In the genomic region with DNA sequence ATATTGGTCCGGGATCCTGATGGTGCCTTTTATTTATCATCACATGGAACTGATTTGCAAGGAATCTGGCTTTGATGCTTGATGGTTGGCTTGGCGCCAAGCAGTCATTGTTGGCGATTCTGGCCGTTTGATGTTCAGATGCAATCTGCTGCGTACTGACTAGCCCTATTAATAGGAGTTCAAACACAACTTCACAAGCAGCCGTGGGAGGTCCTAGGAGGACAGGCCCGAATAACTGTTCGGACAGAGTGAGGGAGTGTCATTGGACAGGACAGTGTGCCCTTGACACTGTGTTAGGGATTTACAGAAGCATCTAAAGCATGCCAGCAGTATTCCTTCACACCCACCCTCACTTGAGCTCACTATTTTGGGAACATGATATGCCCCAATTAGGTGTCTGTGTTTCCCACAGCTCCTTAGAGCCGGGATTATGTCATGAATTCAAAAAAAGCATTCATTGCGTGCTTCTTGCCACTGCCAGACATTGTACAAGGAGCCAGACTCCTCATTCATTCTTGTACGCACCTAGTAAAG, we compare ENCODE assay signal across 8 mouse cellular contexts. TPM values are rescaled to one million over a fixed set of nuclear protein-coding genes. Genes with fewer than 3 reads are reported as not detected.
DNase-seq lines count a peak whose midpoint lies in the region; ATAC-seq and TF ChIP-seq lines count a peak whose summit lies in the region.

No protein-coding gene starts in this region.

- peak overlapping the region; percentile 20 for H3K4me2 ChIP-seq in forebrain, embryonic 14.5 days (ENCODE audit: low read length)
- H3K4me2 ChIP-seq in hindbrain, embryonic 13.5 days: no peak overlapping the region
- no peak overlapping the region for H3K4me2 ChIP-seq in midbrain, embryonic 14.5 days (ENCODE audit: low read length)
- no peak overlapping the region for H3K4me2 ChIP-seq in intestine, embryonic 15.5 days (replicated peaks)

- no peaks in the 10 kb centered on the region for H3K27me3 ChIP-seq in forebrain, embryonic 14.5 days (replicated peaks; ENCODE audit: control insufficient read depth, insufficient read depth, low read length)
- H3K27me3 ChIP-seq in hindbrain, embryonic 13.5 days: no peaks in the 10 kb centered on the region
- H3K27me3 ChIP-seq in midbrain, embryonic 14.5 days (ENCODE audit: control insufficient read depth, insufficient read depth, low read length): no peaks in the 10 kb centered on the region
- no peaks in the 10 kb centered on the region for H3K27me3 ChIP-seq in kidney, adult 2 months (replicated peaks; ENCODE audit: control insufficient read depth, insufficient read depth, low read length)
- no peaks in the 10 kb centered on the region for H3K27me3 ChIP-seq in intestine, embryonic 15.5 days (replicated peaks)

- no peaks in the 10 kb centered on the region for H3K9me3 ChIP-seq in forebrain, embryonic 14.5 days (replicated peaks; ENCODE audit: control insufficient read depth, low read length)
- no peaks in the 10 kb centered on the region for H3K9me3 ChIP-seq in hindbrain, embryonic 13.5 days
- no peaks in the 10 kb centered on the region for H3K9me3 ChIP-seq in midbrain, embryonic 14.5 days (ENCODE audit: control insufficient read depth, low read length)
- H3K9me3 ChIP-seq in intestine, embryonic 15.5 days: no peaks in the 10 kb centered on the region

- peak; percentile 94 for ATAC-seq in forebrain, embryonic 14.5 days
- 0 out of 2 replicates have a peak, but pooled peaks have one; percentile 46 for ATAC-seq in hindbrain, embryonic 13.5 days (ENCODE audit: low FRiP score)
- ATAC-seq in midbrain, embryonic 14.5 days (ENCODE audit: low FRiP score, low TSS enrichment): peak; percentile 49; the same call in 1 of the 2 replicates
- ATAC-seq in intestine, embryonic 15.5 days: no peak

- no peak overlapping the region for H3K9ac ChIP-seq in forebrain, embryonic 14.5 days (ENCODE audit: low read length)
- no peak overlapping the region for H3K9ac ChIP-seq in hindbrain, embryonic 13.5 days
- no peak overlapping the region for H3K9ac ChIP-seq in midbrain, embryonic 14.5 days (replicated peaks; ENCODE audit: low read length)
- H3K9ac ChIP-seq in intestine, embryonic 15.5 days: no peak overlapping the region

- DNase-seq in layer of hippocampus, adult 11-12 months (ENCODE audit: low spot score): peak; percentile 21
- no peak for DNase-seq in layer of hippocampus, adult 9-10 months (ENCODE audit: low spot score)
- peak; percentile 86 for DNase-seq in forebrain, embryonic 14.5 days (ENCODE audit: low spot score)
- DNase-seq in midbrain, embryonic 14.5 days: peak; percentile 71
- no peak for DNase-seq in gastrocnemius, postnatal 36 days
- no peak for DNase-seq in kidney, adult 2 months

- H3K4me1 ChIP-seq in forebrain, embryonic 14.5 days (ENCODE audit: control insufficient read depth, insufficient read depth, low read length): peaks cover 13% of the 10 kb centered on the region
- H3K4me1 ChIP-seq in hindbrain, embryonic 13.5 days (replicated peaks): peaks cover 11% of the 10 kb centered on the region
- peaks cover 9% of the 10 kb centered on the region; the same call in 1 of the 2 replicates for H3K4me1 ChIP-seq in midbrain, embryonic 14.5 days (ENCODE audit: control insufficient read depth, insufficient read depth, low read length)
- no peaks in the 10 kb centered on the region for H3K4me1 ChIP-seq in kidney, adult 2 months (ENCODE audit: control insufficient read depth, insufficient read depth, low read length)
- no peaks in the 10 kb centered on the region for H3K4me1 ChIP-seq in intestine, embryonic 15.5 days (replicated peaks)

- no peaks in the 10 kb centered on the region for H3K36me3 ChIP-seq in forebrain, embryonic 14.5 days (ENCODE audit: control insufficient read depth, insufficient read depth, low read length)
- H3K36me3 ChIP-seq in hindbrain, embryonic 13.5 days: no peaks in the 10 kb centered on the region
- no peaks in the 10 kb centered on the region for H3K36me3 ChIP-seq in midbrain, embryonic 14.5 days (ENCODE audit: control insufficient read depth, insufficient read depth, low read length)
- no peaks in the 10 kb centered on the region for H3K36me3 ChIP-seq in kidney, adult 2 months (ENCODE audit: control insufficient read depth, insufficient read depth, low read length)
- H3K36me3 ChIP-seq in intestine, embryonic 15.5 days: no peaks in the 10 kb centered on the region

- 7% methylated on average over 11 of the region's 11 CpGs for WGBS in forebrain, embryonic 14.5 days
- 58% methylated on average over 11 of the region's 11 CpGs for WGBS in hindbrain, embryonic 13.5 days
- WGBS in midbrain, embryonic 14.5 days: 37% methylated on average over 11 of the region's 11 CpGs
- 52% methylated on average over 11 of the region's 11 CpGs for WGBS in kidney, adult 2 months
- 66% methylated on average over 11 of the region's 11 CpGs for WGBS in intestine, embryonic 15.5 days

- intact Hi-C loops in gastrocnemius, postnatal 36 days (cut with DNase I): no loop called here

- TF ChIP-seq POLR2A in kidney, adult 2 months (IDR thresholded peaks at IDR 0.05; ENCODE audit: low read depth, low read length): no peak

- no peak for TF ChIP-seq CTCF in kidney, adult 2 months (conservative IDR thresholded peaks at IDR 0.05; ENCODE audit: insufficient read depth, insufficient read length, low read depth, low read length)

- H3K4me3 ChIP-seq in forebrain, embryonic 14.5 days (ENCODE audit: low read depth, low read length): no peak overlapping the region
- H3K4me3 ChIP-seq in hindbrain, embryonic 13.5 days: no peak overlapping the region
- H3K4me3 ChIP-seq in midbrain, embryonic 14.5 days (replicated peaks; ENCODE audit: low read depth, low read length): no peak overlapping the region
- no peak overlapping the region for H3K4me3 ChIP-seq in kidney, adult 2 months (ENCODE audit: insufficient read depth, low read depth, low read length)
- no peak overlapping the region for H3K4me3 ChIP-seq in intestine, embryonic 15.5 days (replicated peaks)

- H3K27ac ChIP-seq in forebrain, embryonic 14.5 days (ENCODE audit: low read depth, low read length): peak overlapping the region; percentile 48; the same call in 1 of the 2 replicates
- no peak overlapping the region for H3K27ac ChIP-seq in hindbrain, embryonic 13.5 days
- H3K27ac ChIP-seq in midbrain, embryonic 14.5 days (replicated peaks; ENCODE audit: low read depth, low read length): 0 out of 2 replicates have a peak overlapping the region, but pooled peaks have one; percentile 20
- no peak overlapping the region for H3K27ac ChIP-seq in kidney, adult 2 months (ENCODE audit: insufficient read depth, low read depth, low read length)
- H3K27ac ChIP-seq in intestine, embryonic 15.5 days: no peak overlapping the region

RNA-seq across cellular contexts. Expression of a gene that starts 23.0 kb away (rescaled TPM):
- 21.2 and 24.5 TPM in 2 replicates for polyA plus RNA-seq in forebrain, embryonic 14.5 days (2014; fragmentation: Nextera tagmentation; extraction: Ambion mirVana)
- polyA plus RNA-seq in hindbrain, embryonic 13.5 days (2015; fragmentation: Nextera tagmentation; extraction: Ambion mirVana): 22.8 and 23.5 TPM in 2 replicates
- polyA plus RNA-seq in midbrain, embryonic 14.5 days (2014; fragmentation: Nextera tagmentation; extraction: Ambion mirVana): 26.1 and 32.2 TPM in 2 replicates
- 10 to 100 TPM; 17.3 to 19.6 TPM for total RNA-seq in gastrocnemius, postnatal 36 days (2021)
- 23.1 and 24.0 TPM in 2 replicates for polyA plus RNA-seq in kidney, adult 2 months (2012; rRNA removed)
- polyA plus RNA-seq in intestine, embryonic 15.5 days (2015; fragmentation: Nextera tagmentation; extraction: Ambion mirVana): 14.6 and 16.5 TPM in 2 replicates

Comparison
In these comparisons a context has a peak if more than half of its experiments do, and no peak if none do; other contexts are left out.
1. DNase-seq: peak in layer of hippocampus, adult 11-12 months (single experiment), forebrain, embryonic 14.5 days (single experiment) and midbrain, embryonic 14.5 days (single experiment); none in layer of hippocampus, adult 9-10 months (single experiment), gastrocnemius, postnatal 36 days (0 of 2) and kidney, adult 2 months (single experiment).
2. H3K27ac ChIP-seq: peak in forebrain, embryonic 14.5 days (single experiment) and midbrain, embryonic 14.5 days (single experiment); none in hindbrain, embryonic 13.5 days (single experiment), kidney, adult 2 months (single experiment) and intestine, embryonic 15.5 days (single experiment).